Mouse (Mus musculus) thymus, postnatal 36 days (tissue): ENCODE results near the gene Pitx2.

Source experiments
- DNase-seq, 2 experiments: peaks; one replicate each; pipeline ENCODE4 v3.0.0; 2022; ENCODE audit warnings: mixed read lengths in 2 of 2

The Pitx2 gene

GRCm38 (mm10) chr3:129199609-129200500 lies at the start of gene Pitx2:
TSS of gene Pitx2 (plus strand) at chr3:129199878.
- no peak for DNase-seq

- no peak for DNase-seq
Observed at GRCm38 (mm10) chr3:129150001-129150400, 49.7 kb upstream of the Pitx2 start.

- no peak for DNase-seq
Observed at GRCm38 (mm10) chr3:129151096-129151685, 48.5 kb upstream of the Pitx2 start.

GRCm38 (mm10) chr3:129158812-129159370 lies 40.8 kb upstream of the Pitx2 start:
- no peak for DNase-seq

- no peak for DNase-seq
Observed at GRCm38 (mm10) chr3:129161333-129162035, 38.2 kb upstream of the Pitx2 start.

- DNase-seq: no peak
Observed at GRCm38 (mm10) chr3:129164246-129164645, 35.4 kb upstream of the Pitx2 start.

- no peak for DNase-seq
Observed at GRCm38 (mm10) chr3:129165715-129166114, 34.0 kb upstream of the Pitx2 start.

DNA sequence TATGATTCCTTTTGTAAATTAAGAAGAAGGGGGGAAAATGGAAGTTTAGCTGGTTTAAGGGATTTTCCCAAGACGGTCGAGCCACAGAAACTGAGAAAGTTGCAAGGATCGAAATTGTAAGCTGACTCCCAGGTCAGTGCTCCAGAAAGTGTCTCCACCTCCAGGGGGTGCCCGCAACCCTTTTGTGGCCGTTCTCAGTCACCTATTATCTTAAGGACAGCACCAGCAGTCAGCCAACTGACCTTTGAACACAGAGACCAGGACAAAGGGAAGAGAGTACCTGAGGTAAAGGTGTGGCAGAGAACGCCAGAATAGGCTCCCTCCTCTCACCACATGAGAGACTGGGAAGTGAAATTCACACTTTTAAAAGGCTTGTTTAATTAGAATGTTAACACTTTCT lies 33.0 kb upstream of the Pitx2 start:
- no peak for DNase-seq

DNA sequence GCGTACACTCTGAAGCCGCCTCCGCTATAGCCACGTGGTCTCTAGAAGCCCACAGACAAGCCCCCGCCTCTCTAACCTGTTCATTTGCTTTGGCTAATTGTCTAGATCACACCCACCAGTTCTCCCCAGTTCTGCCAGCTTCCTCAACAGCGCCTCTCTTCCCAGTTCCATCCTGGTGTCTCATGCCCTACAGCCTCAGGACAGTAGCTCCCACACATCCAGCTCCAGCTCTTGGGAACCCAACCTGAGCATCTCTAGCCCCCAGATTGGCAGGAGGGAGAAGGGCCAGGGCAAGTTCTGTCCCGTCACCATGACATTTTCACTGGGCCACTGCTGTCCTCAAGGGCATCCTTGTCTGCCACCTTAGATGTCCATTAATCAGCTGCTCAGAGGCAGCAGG lies 29.3 kb upstream of the Pitx2 start:
- DNase-seq: no peak

GRCm38 (mm10) chr3:129171789-129172188 lies 27.9 kb upstream of the Pitx2 start:
- DNase-seq: no peak

GRCm38 (mm10) chr3:129194436-129194835 lies 5.2 kb upstream of the Pitx2 start:
- no peak for DNase-seq

- no peak for DNase-seq
Observed at GRCm38 (mm10) chr3:129195036-129195435, 4.6 kb upstream of the Pitx2 start.

DNA sequence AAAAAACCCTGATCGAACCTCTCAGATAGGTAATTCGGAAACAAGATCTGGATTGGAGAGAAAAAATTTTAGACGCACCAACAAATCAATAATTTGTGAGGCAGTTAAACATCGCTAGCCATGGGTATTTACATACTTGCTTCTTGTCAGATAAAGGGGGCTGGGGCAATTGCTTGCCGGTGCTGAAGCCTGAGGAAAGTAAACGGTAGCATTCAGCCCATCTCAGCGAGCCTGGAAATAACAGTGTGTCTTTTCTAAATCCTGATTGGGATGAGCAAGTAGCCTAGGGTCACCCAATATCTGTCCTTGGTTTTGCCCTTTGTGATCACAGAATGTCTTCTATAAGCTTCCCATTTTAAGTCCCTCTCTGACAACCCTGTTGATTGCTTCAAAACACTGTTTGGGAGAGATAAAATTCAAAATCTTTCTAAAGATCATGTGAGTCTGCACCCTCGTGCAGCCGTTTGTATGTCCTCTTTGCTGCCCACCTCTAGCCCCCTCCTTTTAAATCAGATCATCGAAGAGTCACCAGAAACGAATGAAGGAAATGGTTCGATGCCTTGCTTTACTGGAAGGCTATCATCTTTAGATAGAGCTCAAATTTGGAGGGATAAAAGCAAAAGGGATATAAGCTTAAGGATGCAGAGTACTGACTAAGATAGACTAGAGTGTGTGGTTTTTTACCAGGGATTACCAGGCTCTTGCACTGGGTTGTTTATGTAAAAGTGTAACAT lies 3.7 kb upstream of the Pitx2 start:
- DNase-seq: no peak

GRCm38 (mm10) chr3:129196550-129196919 lies 3.1 kb upstream of the Pitx2 start:
- no peak for DNase-seq

GRCm38 (mm10) chr3:129197035-129197434 lies 2.6 kb upstream of the Pitx2 start:
- DNase-seq: no peak

DNA sequence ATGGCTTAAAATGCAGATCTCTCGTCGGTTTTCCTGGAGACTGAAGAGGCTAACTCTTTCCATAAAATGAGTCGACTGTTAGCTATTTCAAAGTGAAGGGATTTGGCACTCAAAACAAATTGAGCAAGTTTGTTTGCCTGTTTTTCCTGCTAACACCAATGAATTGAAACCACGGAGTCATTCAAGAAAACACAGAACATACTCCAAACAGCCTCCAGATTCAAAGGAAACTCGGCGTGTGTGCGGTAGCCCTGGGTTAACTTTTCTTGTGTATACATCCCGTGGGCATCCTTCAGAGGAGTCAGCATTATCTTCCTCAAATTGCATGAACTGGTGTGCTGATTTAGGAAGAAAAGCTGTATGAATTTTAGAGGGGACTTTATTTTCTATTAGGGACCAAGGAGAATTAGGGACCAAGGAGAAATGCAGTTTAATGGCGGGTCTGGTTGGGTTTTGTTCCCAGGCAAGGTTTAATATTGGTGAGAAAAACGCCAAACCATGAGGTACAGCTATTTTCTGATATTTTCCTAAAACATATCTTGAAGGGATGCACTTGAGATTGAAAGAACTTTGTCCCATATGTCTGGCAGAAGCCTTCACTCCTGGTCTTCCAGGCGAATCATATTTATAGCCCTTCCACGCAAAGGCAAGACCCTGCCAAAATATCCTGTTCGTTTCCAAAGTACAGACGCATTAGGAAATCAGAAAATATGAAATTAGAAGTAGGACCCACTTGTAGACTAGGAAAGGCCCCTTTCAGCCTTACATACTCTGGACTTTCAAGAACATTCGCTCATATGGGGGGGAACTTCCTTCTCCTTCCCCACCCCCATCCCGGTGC lies 1.7 kb upstream of the Pitx2 start:
- DNase-seq: no peak

DNA sequence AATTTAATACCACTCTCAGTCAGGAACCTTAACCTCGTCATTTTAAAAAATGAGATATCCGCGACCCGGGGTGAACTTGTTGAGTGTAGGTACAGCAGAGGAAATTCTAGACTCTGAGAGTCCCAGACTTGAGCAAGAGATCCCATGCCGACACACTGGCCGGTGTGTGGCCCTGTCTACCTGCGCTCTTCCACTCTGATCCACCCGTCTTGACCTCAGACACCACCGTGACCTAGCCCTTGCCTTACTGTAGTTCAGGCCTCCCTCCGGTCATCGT lies 1.1 kb upstream of the Pitx2 start:
- no peak for DNase-seq

- no peak for DNase-seq
Observed at GRCm38 (mm10) chr3:129199160-129199608, 494 bp upstream of the Pitx2 start.

DNA sequence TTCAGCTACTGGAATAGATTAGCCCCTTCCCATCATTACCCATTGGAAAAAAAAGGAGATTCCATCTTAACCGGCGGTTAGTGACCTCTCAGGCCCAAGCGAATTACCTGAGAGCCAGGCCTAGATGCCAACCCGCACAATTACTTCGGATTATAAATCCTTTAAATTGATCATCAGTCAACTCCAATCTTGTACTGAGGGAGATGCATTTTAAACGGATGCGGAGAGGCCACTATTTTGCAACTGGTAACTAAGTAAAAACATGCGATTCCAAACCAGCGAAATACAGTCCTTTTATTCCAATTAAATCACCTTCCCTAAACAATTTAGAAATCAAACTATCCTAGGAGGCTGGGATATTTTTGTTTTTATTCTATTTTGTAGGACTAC lies 818 bp downstream of the Pitx2 start:
- DNase-seq: no peak

DNA sequence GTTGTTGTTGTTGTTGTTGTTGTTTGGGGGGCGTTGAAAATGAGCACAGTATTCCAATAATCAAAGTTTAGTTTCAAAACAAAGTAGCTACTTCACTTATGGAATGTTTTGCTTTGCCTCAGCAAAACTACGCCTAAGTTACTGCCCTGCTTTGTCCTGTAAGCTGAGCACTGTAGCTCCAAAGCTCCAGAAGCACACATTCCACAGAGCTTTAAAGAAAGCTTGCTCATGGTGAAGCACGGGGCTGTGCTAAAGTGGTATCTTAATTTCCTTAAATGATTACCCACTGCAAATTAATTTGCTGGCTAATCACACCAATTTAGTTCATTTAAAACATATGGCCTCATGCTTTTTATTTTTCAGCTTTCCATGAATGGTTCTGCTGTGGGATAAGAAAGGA lies 1.5 kb downstream of the Pitx2 start:
- no peak for DNase-seq

GRCm38 (mm10) chr3:129201681-129202255 lies 2.1 kb downstream of the Pitx2 start:
- DNase-seq: no peak
